Mouse (Mus musculus): Measurements from ENCODE around the gene Gm42906. TPM values are rescaled to one million over a fixed set of nuclear protein-coding genes. Genes with fewer than 3 reads are reported as not detected.

Gm42906 gene
- polyA plus RNA-seq, 1 experiment from 2014 or later, result not detected

- ATAC-seq (ENCODE audit: low FRiP score), result no peak
- H3K9ac ChIP-seq (ENCODE audit: low read depth, low read length), result no peak overlapping the region
- WGBS, result 93% methylated on average over 5 of the region's 5 CpGs
These were observed 157.1 kb downstream of the Gm42906 start for GRCm38 (mm10) chr5:151270815-151271214.

GRCm38 (mm10) chr5:151266896-151267634, 160.9 kb downstream of the Gm42906 start:
- H3K27ac ChIP-seq (ENCODE audit: low read depth, low read length), result no peak overlapping the region
- H3K9me3 ChIP-seq (ENCODE audit: control insufficient read depth, low read length), result no peaks in the 10 kb centered on the region
- no peak overlapping the region for H3K9ac ChIP-seq (ENCODE audit: low read depth, low read length)
- H3K27me3 ChIP-seq (ENCODE audit: control insufficient read depth, insufficient read depth, low read length), result no peaks in the 10 kb centered on the region
- H3K36me3 ChIP-seq (ENCODE audit: control insufficient read depth, insufficient read depth, low read length), result no peaks in the 10 kb centered on the region
- no peak overlapping the region for H3K4me3 ChIP-seq (ENCODE audit: low read depth, low read length)
- DNase-seq (ENCODE audit: low spot score) (no peak), ATAC-seq (ENCODE audit: low FRiP score) (no peak)
- no peaks in the 10 kb centered on the region for H3K4me1 ChIP-seq (replicated peaks; ENCODE audit: control insufficient read depth, insufficient read depth, low read length)
- 89% methylated on average over 14 of the region's 14 CpGs for WGBS
- no peak overlapping the region for H3K4me2 ChIP-seq (replicated peaks; ENCODE audit: low read depth, low read length)

More at GRCm38 (mm10) chr5:151270815-151271214, 157.1 kb downstream of the Gm42906 start:
- H3K36me3 ChIP-seq (ENCODE audit: control insufficient read depth, insufficient read depth, low read length), result no peaks in the 10 kb centered on the region
- H3K27ac ChIP-seq (ENCODE audit: low read depth, low read length), result no peak overlapping the region
- H3K27me3 ChIP-seq (ENCODE audit: control insufficient read depth, insufficient read depth, low read length), result no peaks in the 10 kb centered on the region
- H3K9me3 ChIP-seq (ENCODE audit: control insufficient read depth, low read length), result no peaks in the 10 kb centered on the region
- H3K4me1 ChIP-seq (replicated peaks; ENCODE audit: control insufficient read depth, insufficient read depth, low read length), result no peaks in the 10 kb centered on the region
- DNase-seq (ENCODE audit: low spot score), result no peak
- no peak overlapping the region for H3K4me2 ChIP-seq (replicated peaks; ENCODE audit: low read depth, low read length)
- H3K4me3 ChIP-seq (ENCODE audit: low read depth, low read length), result no peak overlapping the region

GRCm38 (mm10) chr5:151261558-151261957, 166.4 kb downstream of the Gm42906 start:
- ATAC-seq (ENCODE audit: low FRiP score) (no peak), DNase-seq (ENCODE audit: low spot score) (no peak)
- no peaks in the 10 kb centered on the region for H3K9me3 ChIP-seq (ENCODE audit: control insufficient read depth, low read length)
- H3K27me3 ChIP-seq (ENCODE audit: control insufficient read depth, insufficient read depth, low read length), result no peaks in the 10 kb centered on the region
- H3K36me3 ChIP-seq (ENCODE audit: control insufficient read depth, insufficient read depth, low read length), result no peaks in the 10 kb centered on the region
- no peak overlapping the region for H3K4me3 ChIP-seq (ENCODE audit: low read depth, low read length)
- H3K4me1 ChIP-seq (replicated peaks; ENCODE audit: control insufficient read depth, insufficient read depth, low read length), result no peaks in the 10 kb centered on the region
- WGBS, result 76% methylated on average over 2 of the region's 2 CpGs
- no peak overlapping the region for H3K4me2 ChIP-seq (replicated peaks; ENCODE audit: low read depth, low read length)
- no peak overlapping the region for H3K9ac ChIP-seq (ENCODE audit: low read depth, low read length)
- H3K27ac ChIP-seq (ENCODE audit: low read depth, low read length), result no peak overlapping the region

GRCm38 (mm10) chr5:151252213-151252612, 175.8 kb downstream of the Gm42906 start:
- Histone ChIP-seq H3K4me3 (ENCODE audit: low read depth, low read length) (no peak overlapping the region), H3K27ac (ENCODE audit: low read depth, low read length) (no peak overlapping the region), H3K4me1 (replicated peaks; ENCODE audit: control insufficient read depth, insufficient read depth, low read length) (no peaks in the 10 kb centered on the region), H3K27me3 (ENCODE audit: control insufficient read depth, insufficient read depth, low read length) (no peaks in the 10 kb centered on the region), H3K9ac (ENCODE audit: low read depth, low read length) (no peak overlapping the region), H3K4me2 (replicated peaks; ENCODE audit: low read depth, low read length) (no peak overlapping the region), H3K36me3 (ENCODE audit: control insufficient read depth, insufficient read depth, low read length) (no peaks in the 10 kb centered on the region), H3K9me3 (ENCODE audit: control insufficient read depth, low read length) (no peaks in the 10 kb centered on the region)
- no peak for ATAC-seq (ENCODE audit: low FRiP score)
- DNase-seq (ENCODE audit: low spot score), result peak; percentile 27
- 57% methylated on average over 8 of the region's 8 CpGs for WGBS

GRCm38 (mm10) chr5:151251656-151252055, 176.3 kb downstream of the Gm42906 start:
- DNase-seq (ENCODE audit: low spot score) (no peak), ATAC-seq (ENCODE audit: low FRiP score) (no peak)
- no peaks in the 10 kb centered on the region for H3K36me3 ChIP-seq (ENCODE audit: control insufficient read depth, insufficient read depth, low read length)
- H3K4me1 ChIP-seq (replicated peaks; ENCODE audit: control insufficient read depth, insufficient read depth, low read length), result no peaks in the 10 kb centered on the region
- H3K4me2 ChIP-seq (replicated peaks; ENCODE audit: low read depth, low read length), result no peak overlapping the region
- no peak overlapping the region for H3K9ac ChIP-seq (ENCODE audit: low read depth, low read length)
- no peaks in the 10 kb centered on the region for H3K9me3 ChIP-seq (ENCODE audit: control insufficient read depth, low read length)
- no peak overlapping the region for H3K27ac ChIP-seq (ENCODE audit: low read depth, low read length)
- no peaks in the 10 kb centered on the region for H3K27me3 ChIP-seq (ENCODE audit: control insufficient read depth, insufficient read depth, low read length)
- no peak overlapping the region for H3K4me3 ChIP-seq (ENCODE audit: low read depth, low read length)
- WGBS, result 91% methylated on average over 8 of the region's 8 CpGs

GRCm38 (mm10) chr5:151248671-151249620, 179.0 kb downstream of the Gm42906 start:
- H3K9me3 ChIP-seq (ENCODE audit: control insufficient read depth, low read length), result no peaks in the 10 kb centered on the region
- no peak for DNase-seq (ENCODE audit: low spot score)
- H3K9ac ChIP-seq (ENCODE audit: low read depth, low read length), result no peak overlapping the region
- no peak overlapping the region for H3K4me2 ChIP-seq (replicated peaks; ENCODE audit: low read depth, low read length)
- H3K36me3 ChIP-seq (ENCODE audit: control insufficient read depth, insufficient read depth, low read length), result no peaks in the 10 kb centered on the region
- no peak overlapping the region for H3K27ac ChIP-seq (ENCODE audit: low read depth, low read length)
- no peak overlapping the region for H3K4me3 ChIP-seq (ENCODE audit: low read depth, low read length)
- ATAC-seq (ENCODE audit: low FRiP score), result no peak
- no peaks in the 10 kb centered on the region for H3K27me3 ChIP-seq (ENCODE audit: control insufficient read depth, insufficient read depth, low read length)
- no peaks in the 10 kb centered on the region for H3K4me1 ChIP-seq (replicated peaks; ENCODE audit: control insufficient read depth, insufficient read depth, low read length)
- WGBS, result 70% methylated on average over 10 of the region's 10 CpGs

- no peaks in the 10 kb centered on the region for H3K4me1 ChIP-seq (replicated peaks; ENCODE audit: control insufficient read depth, insufficient read depth, low read length)
- WGBS, result 69% methylated on average over 2 of the region's 2 CpGs
These were observed 179.9 kb downstream of the Gm42906 start for GRCm38 (mm10) chr5:151248084-151248483.

GRCm38 (mm10) chr5:151247115-151247875, 180.7 kb downstream of the Gm42906 start:
- H3K27ac ChIP-seq (ENCODE audit: low read depth, low read length), result no peak overlapping the region
- 64% methylated on average over 11 of the region's 11 CpGs for WGBS

More at GRCm38 (mm10) chr5:151248084-151248483, 179.9 kb downstream of the Gm42906 start:
- Histone ChIP-seq H3K27me3 (ENCODE audit: control insufficient read depth, insufficient read depth, low read length) (no peaks in the 10 kb centered on the region), H3K27ac (ENCODE audit: low read depth, low read length) (no peak overlapping the region), H3K4me3 (ENCODE audit: low read depth, low read length) (no peak overlapping the region), H3K4me2 (replicated peaks; ENCODE audit: low read depth, low read length) (no peak overlapping the region), H3K9me3 (ENCODE audit: control insufficient read depth, low read length) (no peaks in the 10 kb centered on the region), H3K36me3 (ENCODE audit: control insufficient read depth, insufficient read depth, low read length) (no peaks in the 10 kb centered on the region), H3K9ac (ENCODE audit: low read depth, low read length) (no peak overlapping the region)
- DNase-seq (ENCODE audit: low spot score), result no peak
- ATAC-seq (ENCODE audit: low FRiP score), result no peak

More at GRCm38 (mm10) chr5:151247115-151247875, 180.7 kb downstream of the Gm42906 start:
- Histone ChIP-seq H3K9ac (ENCODE audit: low read depth, low read length) (no peak overlapping the region), H3K4me2 (replicated peaks; ENCODE audit: low read depth, low read length) (no peak overlapping the region), H3K27me3 (ENCODE audit: control insufficient read depth, insufficient read depth, low read length) (no peaks in the 10 kb centered on the region), H3K36me3 (ENCODE audit: control insufficient read depth, insufficient read depth, low read length) (no peaks in the 10 kb centered on the region), H3K4me3 (ENCODE audit: low read depth, low read length) (no peak overlapping the region), H3K4me1 (replicated peaks; ENCODE audit: control insufficient read depth, insufficient read depth, low read length) (no peaks in the 10 kb centered on the region), H3K9me3 (ENCODE audit: control insufficient read depth, low read length) (no peaks in the 10 kb centered on the region)
- DNase-seq (ENCODE audit: low spot score) (no peak), ATAC-seq (ENCODE audit: low FRiP score) (no peak)

Measured in hindbrain, embryonic 11.5 days (tissue).